Mouse (Mus musculus): Measurements from ENCODE around the gene Inpp5d.

DNA sequence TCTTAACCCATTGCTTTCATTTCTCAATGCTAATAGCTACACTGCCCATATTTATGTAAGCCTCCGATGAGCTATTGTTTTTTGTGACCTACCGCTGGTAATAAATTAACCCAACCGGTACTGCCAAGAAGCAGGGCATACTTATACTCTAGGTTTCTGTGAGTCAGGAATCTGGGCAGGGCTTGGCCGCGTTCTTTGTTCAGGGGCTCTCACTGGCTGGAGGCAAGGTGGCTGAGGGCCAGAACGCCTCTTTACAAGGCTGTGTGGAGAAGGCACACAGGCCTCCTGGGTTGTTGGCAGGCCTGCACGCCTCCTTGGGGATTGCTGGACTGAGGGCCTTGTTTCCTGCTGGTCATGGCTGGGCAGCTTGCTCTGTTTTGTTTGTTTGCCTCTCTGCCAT lies 45.3 kb upstream of the Inpp5d start:
- TF ChIP-seq POLR2A (IDR thresholded peaks at IDR 0.05; ENCODE audit: borderline replicate concordance, low read depth, low read length), result no peak
- no peak for TF ChIP-seq CTCF (IDR thresholded peaks at IDR 0.05; ENCODE audit: low read depth, low read length)
